Mouse (Mus musculus) kidney, postnatal 0 days (tissue): ENCODE data around the gene Tufm. TPM values are rescaled to one million over a fixed set of nuclear protein-coding genes. Genes with fewer than 3 reads are reported as not detected.

ENCODE experiments used
- ATAC-seq: fragments of 200-750 bp; cut with Nextera tagmentation; replicated peaks from 2 replicates; pipeline ENCODE4 v1.8.0; 2017; ENCODE audit warnings: low read depth, moderate number of reproducible peaks, moderate TSS enrichment, moderate library complexity; ENCODE audit not compliant: low FRiP score
- DNase-seq: peaks from one replicate; pipeline ENCODE4 v3.0.0-alpha.2; 2016; ENCODE audit warnings: low spot score
- H3K27ac ChIP-seq: fragments of 300-500 bp; sonication (generic); 2 replicates; pipeline ENCODE4 v1.5.1; 2014; ENCODE audit warnings: mild to moderate bottlenecking
- H3K27me3 ChIP-seq: fragments of 300-500 bp; sonication (generic); 2 replicates; pipeline ENCODE4 v1.6.1; 2014; ENCODE audit warnings: low read length, mixed read lengths; ENCODE audit not compliant: insufficient read depth
- H3K36me3 ChIP-seq: fragments of 300-500 bp; sonication (generic); 2 replicates; pipeline ENCODE4 v1.6.1; 2014; ENCODE audit warnings: low read length, mixed read lengths; ENCODE audit not compliant: insufficient read depth
- H3K4me1 ChIP-seq: fragments of 300-500 bp; sonication (generic); replicated peaks from 2 replicates; pipeline ENCODE4 v1.6.1; 2014; ENCODE audit warnings: antibody characterized with exemption, low read length, mixed read lengths; ENCODE audit not compliant: insufficient read depth
- H3K4me2 ChIP-seq: fragments of 300-500 bp; sonication (generic); 2 replicates; pipeline ENCODE4 v1.6.1; 2014; ENCODE audit warnings: mild to moderate bottlenecking, low read length, moderate library complexity, mixed read lengths
- H3K4me3 ChIP-seq: fragments of 300-500 bp; sonication (generic); replicated peaks from 2 replicates; pipeline ENCODE4 v1.5.1; 2014; ENCODE audit warnings: low read depth, low read length
- H3K9ac ChIP-seq: fragments of 300-500 bp; sonication (generic); 2 replicates; pipeline ENCODE4 v1.6.1; 2014; ENCODE audit warnings: low read depth, low read length
- H3K9me3 ChIP-seq: fragments of 300-500 bp; sonication (generic); replicated peaks from 2 replicates; pipeline ENCODE4 v1.6.1; 2016; ENCODE audit warnings: low read length, inconsistent platforms, mixed read lengths
- CTCF ChIP-seq: IDR thresholded peaks from 2 replicates; pipeline ENCODE4 v1.5.1; 2016; ENCODE audit warnings: antibody characterized with exemption, low read depth, mild to moderate bottlenecking, moderate library complexity
- WGBS: fragments of 180-500 bp; shearing (Covaris S2); extraction: QIAGEN DNeasy Blood & Tissue Kit; methylation state at CpG from one replicate; pipeline ENCODE4 v1.1.7; 2014; 5-methylcytosine and 5-hydroxymethylcytosine counted together
- polyA plus RNA-seq: library from polyadenylated mRNA; unstranded; fragments of >200 nt; fragmentation: Nextera tagmentation; extraction: Ambion mirVana; gene quantifications from 2 replicates; pipeline ENCODE4 v1.2.1, GENCODE M21; 2015

Gene Tufm
- polyA plus RNA-seq, 1 experiment from 2014 or later = 117 TPM

- no peak for ATAC-seq
- Histone ChIP-seq H3K27me3 (no peaks in the 10 kb centered on the region), H3K27ac (no peak overlapping the region), H3K9ac (no peak overlapping the region), H3K4me1 (no peaks in the 10 kb centered on the region), H3K4me2 (no peak overlapping the region), H3K9me3 (no peaks in the 10 kb centered on the region), H3K36me3 (peaks cover 32% of the 10 kb centered on the region), H3K4me3 (no peak overlapping the region)
- no peak for DNase-seq
- no peak for TF ChIP-seq CTCF
- 89% methylated on average over 19 of the region's 19 CpGs for WGBS
Observed at GRCm38 (mm10) chr7:126448481-126448880, 38.7 kb upstream of the Tufm start.

GRCm38 (mm10) chr7:126449991-126450390 is 37.2 kb upstream of the Tufm start:
- no peak for ATAC-seq
- Histone ChIP-seq H3K4me1 (no peaks in the 10 kb centered on the region), H3K9me3 (no peaks in the 10 kb centered on the region), H3K9ac (no peak overlapping the region), H3K36me3 (peaks cover 22% of the 10 kb centered on the region), H3K4me2 (no peak overlapping the region), H3K27me3 (no peaks in the 10 kb centered on the region), H3K4me3 (no peak overlapping the region), H3K27ac (no peak overlapping the region)
- DNase-seq = no peak
- no peak for TF ChIP-seq CTCF
- WGBS = 86% methylated on average over 18 of the region's 18 CpGs

GRCm38 (mm10) chr7:126450641-126451040 is 36.5 kb upstream of the Tufm start:
- Histone ChIP-seq H3K4me3 (no peak overlapping the region), H3K9me3 (no peaks in the 10 kb centered on the region), H3K27me3 (no peaks in the 10 kb centered on the region), H3K36me3 (peaks cover 16% of the 10 kb centered on the region), H3K4me2 (no peak overlapping the region), H3K27ac (no peak overlapping the region), H3K4me1 (no peaks in the 10 kb centered on the region), H3K9ac (no peak overlapping the region)
- ATAC-seq (no peak), DNase-seq (no peak)
- TF ChIP-seq CTCF = no peak
- WGBS = 79% methylated on average over 6 of the region's 6 CpGs

- no peak for TF ChIP-seq CTCF
- no peaks in the 10 kb centered on the region for H3K27me3 ChIP-seq
- H3K36me3 ChIP-seq = peaks cover 10% of the 10 kb centered on the region; the same call in 1 of the 2 replicates
- no peak overlapping the region for H3K4me3 ChIP-seq
- 87% methylated on average over 3 of the region's 3 CpGs for WGBS
- no peak overlapping the region for H3K27ac ChIP-seq
- no peak overlapping the region for H3K9ac ChIP-seq
- DNase-seq (no peak), ATAC-seq (no peak)
- H3K4me1 ChIP-seq = no peaks in the 10 kb centered on the region
- H3K9me3 ChIP-seq = no peaks in the 10 kb centered on the region
- H3K4me2 ChIP-seq = no peak overlapping the region
Observed at GRCm38 (mm10) chr7:126452244-126452643, 34.9 kb upstream of the Tufm start.

- Histone ChIP-seq H3K9me3 (no peaks in the 10 kb centered on the region), H3K4me1 (no peaks in the 10 kb centered on the region), H3K4me3 (no peak overlapping the region), H3K4me2 (no peak overlapping the region), H3K27me3 (no peaks in the 10 kb centered on the region), H3K36me3 (no peaks in the 10 kb centered on the region), H3K27ac (no peak overlapping the region), H3K9ac (no peak overlapping the region)
- TF ChIP-seq CTCF = no peak
- DNase-seq = peak; percentile 39
- 18% methylated on average over 7 of the region's 7 CpGs for WGBS
- ATAC-seq = no peak
Observed at GRCm38 (mm10) chr7:126453861-126454260, 33.3 kb upstream of the Tufm start.

GRCm38 (mm10) chr7:126455242-126455641 is 31.9 kb upstream of the Tufm start:
- H3K27me3 ChIP-seq = no peaks in the 10 kb centered on the region
- no peak for DNase-seq
- no peak overlapping the region for H3K4me3 ChIP-seq
- H3K4me2 ChIP-seq = no peak overlapping the region
- no peaks in the 10 kb centered on the region for H3K36me3 ChIP-seq
- H3K9ac ChIP-seq = no peak overlapping the region
- 58% methylated on average over 2 of the region's 2 CpGs for WGBS
- ATAC-seq = no peak
- no peak for TF ChIP-seq CTCF
- H3K4me1 ChIP-seq = no peaks in the 10 kb centered on the region
- no peaks in the 10 kb centered on the region for H3K9me3 ChIP-seq
- H3K27ac ChIP-seq = no peak overlapping the region
